Mouse (Mus musculus) heart, postnatal 10 days (tissue): Measurements from ENCODE around the gene Hoxa6. TPM values are rescaled to one million over a fixed set of nuclear protein-coding genes. Genes with fewer than 3 reads are reported as not detected.

ENCODE experiments used
- DNase-seq, 2 experiments: peaks; one replicate each; pipeline ENCODE4 v3.0.0; 2021
- intact Hi-C: fragments of 180-260 bp; cut with DNase I; formaldehyde crosslinking; loops from one replicate; pipeline ENCODE4 v1.15.1; 2025
- total RNA-seq, 2 experiments: library from RNA; stranded (reverse); gene quantifications; 2 replicates each; pipeline ENCODE4 v1.2.3; 2021

Gene Hoxa6
- total RNA-seq, 2 experiments from 2014 or later, result not detected

DNA sequence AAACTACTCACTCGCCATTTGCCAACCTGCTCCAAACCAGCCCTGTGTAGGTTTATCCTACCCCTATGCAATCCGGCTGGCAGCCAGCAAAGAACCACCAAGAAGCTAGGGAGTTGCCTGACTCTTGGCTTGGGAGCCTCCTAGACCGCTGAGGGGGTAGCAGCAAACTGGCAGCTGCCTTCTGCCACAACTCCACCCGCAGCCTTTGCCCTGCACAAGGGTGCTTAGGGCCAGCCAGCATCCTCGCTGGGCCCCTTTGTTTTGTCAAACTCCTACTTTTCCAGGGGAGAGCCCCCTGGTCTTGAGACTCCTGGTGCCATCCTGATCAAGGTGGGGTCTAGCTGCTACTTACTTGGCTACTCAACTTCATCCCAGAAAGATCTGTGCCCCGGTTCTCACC lies 23.9 kb downstream of the Hoxa6 start:
- intact Hi-C loops, result no loop called here
- no peak for DNase-seq

DNA sequence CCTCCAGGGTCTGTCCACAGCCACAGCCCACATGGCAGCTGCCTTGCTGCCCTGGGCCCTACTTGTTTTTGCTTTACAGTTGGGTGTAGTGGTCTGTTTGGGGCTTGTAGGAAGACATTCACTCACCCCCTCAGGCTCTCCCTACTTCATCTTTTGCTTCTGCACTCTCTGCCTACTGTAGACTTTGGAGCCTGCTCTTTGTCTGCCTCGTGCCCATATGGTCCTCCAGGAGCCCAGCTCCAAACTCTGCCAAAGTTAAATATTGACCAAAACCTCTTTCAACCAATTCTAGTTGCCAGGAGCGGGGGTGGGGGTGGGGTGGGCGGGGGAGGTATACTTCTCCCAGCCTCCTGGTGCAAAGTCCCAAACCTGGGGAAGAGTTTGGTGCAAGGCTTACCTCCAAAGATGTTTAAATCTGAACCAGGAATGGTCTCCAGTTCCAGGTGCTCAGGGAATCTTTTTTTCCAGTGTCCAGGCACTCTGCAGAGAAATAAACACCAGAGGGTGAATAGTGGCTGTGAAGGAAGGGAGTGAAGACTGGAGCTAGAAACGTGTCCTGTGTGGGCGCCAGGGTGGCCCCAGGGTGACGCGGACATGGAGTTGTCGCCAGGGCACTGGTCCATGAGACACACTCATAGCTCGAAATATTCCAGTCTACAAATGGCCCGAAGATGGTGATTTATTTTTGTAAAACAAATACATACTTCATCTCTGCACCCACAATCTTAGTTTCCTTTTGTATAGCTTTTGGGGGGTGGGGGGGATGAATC lies 25.0 kb downstream of the Hoxa6 start:
- no peak for DNase-seq
- intact Hi-C loops, result no loop called here

DNA sequence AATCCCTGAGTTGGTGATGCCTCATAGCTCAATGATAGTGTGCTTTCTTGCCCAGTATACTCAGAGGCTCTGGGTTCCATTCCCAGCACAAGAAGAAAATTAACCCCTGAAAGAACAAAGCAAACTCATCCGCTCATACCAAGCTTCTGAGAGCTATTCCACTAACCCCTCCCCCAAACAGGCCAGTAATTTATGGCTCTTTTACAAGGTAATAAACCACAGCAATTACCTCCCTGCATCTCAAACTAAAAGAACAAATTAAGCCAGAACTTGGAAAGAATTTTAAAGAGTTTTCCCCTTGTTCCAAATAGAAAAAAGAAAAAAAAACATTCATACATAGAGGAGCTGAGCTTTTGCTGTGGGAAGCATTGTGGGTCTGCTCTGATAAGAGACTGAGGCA lies 25.7 kb downstream of the Hoxa6 start:
- intact Hi-C loops, result no loop called here
- no peak for DNase-seq

DNA sequence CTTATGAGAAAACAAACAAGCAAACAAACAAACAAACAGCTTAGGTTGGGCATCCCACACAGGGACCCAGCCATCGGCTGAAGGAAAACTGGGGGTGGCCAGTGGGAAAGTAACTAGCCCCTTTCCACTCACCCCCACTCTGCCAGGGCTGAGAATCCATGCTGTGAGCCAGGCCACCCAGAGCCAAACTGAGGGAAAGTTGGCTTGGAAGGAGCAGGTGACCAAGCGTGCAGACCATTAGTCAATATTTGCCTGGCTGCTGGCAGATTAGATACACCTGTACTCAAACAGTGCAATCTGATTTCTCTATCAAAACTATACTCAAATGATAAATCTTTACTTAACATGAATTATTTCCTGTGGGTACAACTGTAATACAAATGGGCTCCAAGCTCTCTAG lies 26.5 kb downstream of the Hoxa6 start:
- DNase-seq, result no peak
- intact Hi-C loops, result no loop called here

DNA sequence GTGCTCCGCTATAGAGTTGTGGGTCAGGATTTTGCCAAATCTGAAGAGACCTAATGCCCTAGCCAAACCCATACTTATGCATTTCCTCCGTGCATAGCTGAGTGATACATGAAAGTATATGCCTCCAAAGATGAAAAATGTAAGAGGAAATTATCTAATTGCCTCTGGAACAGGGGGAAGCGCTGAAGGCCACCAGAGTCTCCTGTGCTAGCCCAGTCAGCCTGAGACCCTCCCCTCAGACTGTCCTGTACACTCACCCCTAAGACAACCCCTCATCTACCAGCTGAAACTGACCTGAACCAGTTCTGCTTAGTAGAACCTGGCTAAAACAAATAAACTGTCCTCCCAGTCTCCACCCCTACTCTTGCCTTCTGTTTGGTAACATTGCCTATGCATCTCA lies 27.8 kb downstream of the Hoxa6 start:
- intact Hi-C loops, result no loop called here
- DNase-seq, result no peak

DNA sequence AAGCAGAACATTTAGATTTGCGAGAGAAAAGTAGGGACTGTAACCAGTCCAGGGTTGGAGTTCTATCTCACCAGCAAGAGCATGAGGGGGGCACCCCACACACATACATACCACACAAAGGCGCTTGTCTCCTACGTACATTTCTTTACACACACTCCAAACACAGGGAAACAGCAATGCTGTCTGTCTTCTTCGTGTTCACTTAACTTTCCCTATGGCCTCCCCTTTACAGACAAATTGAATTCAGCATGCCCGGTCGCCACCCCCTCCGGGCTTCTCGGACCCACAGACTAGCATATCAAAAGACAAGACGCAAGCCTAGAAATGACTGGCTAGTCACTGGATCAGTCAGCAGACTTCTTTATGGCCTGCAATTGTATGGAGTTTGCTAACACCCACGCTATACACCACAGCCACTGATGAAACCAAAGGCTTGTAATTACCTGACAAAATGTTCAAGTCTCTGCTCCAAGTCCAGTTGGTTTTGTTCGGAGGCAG lies 28.3 kb downstream of the Hoxa6 start:
- intact Hi-C loops, result no loop called here

DNA sequence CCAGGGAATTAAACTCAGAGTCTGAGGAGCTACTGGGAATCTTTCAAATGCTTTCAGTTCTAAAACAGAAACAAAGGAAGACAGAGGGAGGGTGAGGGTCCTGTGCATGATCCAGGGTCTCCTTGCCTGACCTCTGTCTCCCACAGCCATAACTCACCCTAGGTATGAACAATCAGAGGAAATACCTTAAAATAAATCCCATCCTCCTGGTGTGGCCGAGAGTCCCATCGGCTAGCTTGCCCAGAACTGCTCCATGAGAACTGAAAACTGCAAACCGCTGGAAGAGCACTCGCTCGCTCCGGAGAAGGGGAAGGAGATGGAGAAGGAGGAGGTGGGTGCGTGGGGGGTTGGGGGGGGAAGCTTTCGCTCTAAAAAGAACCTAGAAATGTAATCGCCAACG lies 28.8 kb downstream of the Hoxa6 start:
- intact Hi-C loops, result no loop called here
- DNase-seq, result no peak

More for the DNA sequence above, 28.3 kb downstream of the Hoxa6 start:
- no peak for DNase-seq

DNA sequence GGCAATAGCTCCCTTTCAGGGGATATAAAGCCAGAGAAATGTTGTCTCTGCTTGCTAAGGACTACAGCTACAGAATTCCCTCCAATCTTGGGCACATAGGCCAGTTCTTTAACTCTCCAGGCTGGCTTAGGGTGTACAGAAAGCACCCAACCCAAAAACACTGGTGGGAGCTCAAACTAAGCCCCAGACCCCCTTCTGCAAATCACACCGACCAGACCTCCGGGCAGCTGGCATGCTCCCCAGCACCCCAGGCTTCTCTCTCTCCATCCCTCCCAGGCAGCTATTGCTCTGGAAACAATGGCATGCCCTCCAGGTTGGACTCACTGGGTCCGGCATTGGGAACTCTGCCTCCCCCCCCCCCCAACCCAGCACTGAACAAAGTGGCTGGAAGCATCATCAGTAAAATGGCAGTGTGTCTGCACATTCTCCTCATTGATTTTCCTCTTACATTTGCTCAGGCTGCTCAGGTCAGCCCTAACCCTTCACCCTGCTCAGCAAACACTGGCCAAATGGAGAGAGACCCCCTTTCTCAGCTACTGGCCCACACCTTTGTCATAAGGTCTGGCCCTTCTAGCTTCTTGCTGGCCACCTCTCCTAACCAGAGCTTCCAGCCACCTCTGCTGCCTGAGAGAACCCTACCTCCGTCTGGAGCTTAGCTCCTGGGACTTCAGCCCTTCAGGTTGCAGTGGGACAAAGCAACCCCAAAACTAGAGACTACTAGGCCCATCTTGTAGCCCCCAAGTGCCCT lies 29.4 kb downstream of the Hoxa6 start:
- intact Hi-C loops, result no loop called here
- DNase-seq, result no peak

DNA sequence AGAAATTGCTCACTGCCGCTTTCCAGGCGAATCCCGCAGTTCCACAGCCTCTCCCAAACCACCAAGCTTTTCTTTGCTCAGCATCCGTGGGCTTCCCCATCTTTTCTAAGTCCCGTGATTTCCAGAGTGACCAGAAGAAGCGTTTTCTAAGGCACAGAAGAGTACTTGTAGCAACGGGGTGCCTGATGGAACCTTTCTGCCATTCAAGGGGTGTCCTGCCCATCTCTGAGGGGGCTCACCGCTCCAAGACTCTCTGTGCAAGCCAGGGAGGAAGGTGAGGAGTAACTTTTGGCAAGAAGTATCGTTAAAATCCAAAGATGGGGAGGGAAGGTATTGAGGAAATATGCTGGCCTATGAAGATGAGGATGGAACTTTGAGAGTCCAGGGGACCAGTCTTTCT lies 30.7 kb downstream of the Hoxa6 start:
- intact Hi-C loops, result no loop called here
- DNase-seq, result no peak

DNA sequence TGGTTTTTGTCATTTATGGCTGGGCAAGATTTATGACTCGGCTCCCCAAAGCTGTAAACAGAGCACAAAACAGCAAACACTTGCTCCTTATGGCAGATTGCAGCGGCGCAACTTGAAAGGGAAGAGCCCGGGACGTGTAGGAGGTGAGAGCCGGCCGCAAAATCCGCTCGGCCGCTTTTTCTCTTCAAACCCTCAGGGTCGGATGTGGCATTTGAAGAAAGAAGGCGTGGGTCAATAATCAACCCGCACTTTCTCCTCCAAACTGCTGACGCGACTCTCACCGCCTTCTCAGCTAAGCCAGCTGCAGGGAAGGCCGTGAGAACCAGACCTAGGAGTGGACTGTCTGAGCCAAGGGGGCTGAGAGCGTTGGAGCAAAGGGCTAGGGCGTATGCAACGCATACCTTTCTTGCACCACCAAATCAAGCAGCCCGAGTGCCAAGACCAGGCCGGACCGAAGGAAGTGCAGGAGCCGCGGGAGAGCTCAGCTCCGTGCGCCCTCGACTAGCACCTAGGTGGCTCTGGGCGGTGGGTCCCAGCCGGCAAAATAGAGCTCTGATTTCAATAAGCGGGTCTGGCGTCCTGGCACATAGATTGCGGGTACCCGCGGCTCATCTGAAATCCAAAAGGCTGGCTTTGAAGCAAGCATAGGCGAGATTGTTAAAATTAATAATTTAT lies 31.3 kb downstream of the Hoxa6 start, which contains the start of gene 5730596B20Rik:
Gene 5730596B20Rik (plus strand): TSS at position 438 of the 675 bp plus-strand sequence.
- intact Hi-C loops, result no loop called here
- no peak for DNase-seq

DNA sequence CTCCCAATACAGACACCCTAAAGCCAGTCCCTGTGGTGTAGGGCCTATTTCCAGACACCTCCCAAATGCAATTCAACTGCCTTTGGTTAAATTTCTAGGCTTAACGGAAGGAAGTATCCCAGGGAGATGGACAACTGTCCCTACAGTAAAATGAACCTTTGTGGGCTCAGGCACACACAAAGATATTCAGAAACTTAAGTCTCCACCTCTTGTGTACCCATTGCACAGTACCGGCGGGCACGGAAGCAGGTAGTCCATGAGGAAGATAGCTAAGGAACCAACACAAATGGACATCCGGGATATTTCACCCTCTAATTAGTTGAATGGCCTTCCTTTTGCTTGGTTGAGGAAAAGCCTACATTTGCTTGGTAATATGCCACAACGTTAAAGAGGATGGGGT lies 32.1 kb downstream of the Hoxa6 start:
- DNase-seq, result no peak
- intact Hi-C loops, result no loop called here

DNA sequence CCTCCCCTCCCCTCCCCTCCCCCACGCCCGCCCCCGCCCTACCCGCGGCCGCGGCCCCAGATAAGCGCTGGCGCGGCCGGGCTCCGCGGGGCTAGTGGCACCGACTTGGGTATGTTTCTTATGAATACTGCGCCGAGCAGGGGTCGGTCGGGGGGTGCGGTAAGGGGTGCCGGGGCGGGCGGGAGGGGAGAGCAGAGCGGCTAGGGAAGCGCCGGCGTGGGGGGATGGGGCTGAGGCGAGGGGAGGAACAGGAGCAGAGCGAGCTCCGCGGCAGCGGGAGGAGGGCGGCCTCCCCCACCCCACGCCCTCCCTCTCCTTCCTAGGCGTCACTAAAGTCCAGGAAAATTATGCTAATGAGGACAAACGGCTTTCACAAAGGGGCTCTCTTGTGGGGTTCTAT lies 32.7 kb downstream of the Hoxa6 start:
- no peak for DNase-seq
- intact Hi-C loops, result no loop called here

DNA sequence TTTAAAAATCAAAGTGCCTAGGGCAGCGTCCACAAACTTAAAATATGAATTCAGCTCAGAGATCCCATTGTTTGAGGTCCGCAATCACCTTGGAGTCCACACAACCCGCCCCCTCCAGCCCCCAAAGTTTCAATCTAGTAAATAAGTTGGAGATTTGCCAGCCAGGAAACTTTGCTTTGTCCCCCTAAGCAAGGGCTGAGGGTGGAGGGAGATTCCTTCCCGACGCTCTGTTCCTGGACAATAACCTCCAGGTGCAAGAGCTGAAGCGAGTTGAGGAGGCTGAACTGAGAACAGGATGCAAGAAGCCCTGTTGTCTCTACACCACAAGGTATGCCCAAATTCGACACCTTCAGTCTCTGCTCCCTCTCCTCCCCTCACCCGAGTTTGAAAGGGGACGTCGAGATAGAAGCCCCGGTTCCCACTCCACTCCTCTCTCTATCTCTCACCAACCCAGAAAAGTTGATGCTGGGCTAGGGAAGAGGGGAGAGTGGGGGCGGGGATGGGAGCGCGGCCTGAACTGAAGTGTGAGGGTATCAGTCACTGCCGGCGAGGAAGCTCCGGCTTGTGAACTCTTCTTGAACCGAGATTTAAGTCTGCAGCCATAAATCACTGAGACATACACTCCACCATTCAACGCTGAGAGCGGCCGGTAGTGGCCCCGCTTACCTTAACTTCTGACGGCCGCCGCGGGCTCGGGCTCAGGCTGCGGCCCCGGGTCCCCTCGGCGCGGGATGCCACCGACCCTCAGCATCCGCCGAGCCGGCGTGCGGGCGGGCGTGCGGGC lies 33.4 kb downstream of the Hoxa6 start:
- DNase-seq, result no peak
- intact Hi-C loops, result no loop called here

DNA sequence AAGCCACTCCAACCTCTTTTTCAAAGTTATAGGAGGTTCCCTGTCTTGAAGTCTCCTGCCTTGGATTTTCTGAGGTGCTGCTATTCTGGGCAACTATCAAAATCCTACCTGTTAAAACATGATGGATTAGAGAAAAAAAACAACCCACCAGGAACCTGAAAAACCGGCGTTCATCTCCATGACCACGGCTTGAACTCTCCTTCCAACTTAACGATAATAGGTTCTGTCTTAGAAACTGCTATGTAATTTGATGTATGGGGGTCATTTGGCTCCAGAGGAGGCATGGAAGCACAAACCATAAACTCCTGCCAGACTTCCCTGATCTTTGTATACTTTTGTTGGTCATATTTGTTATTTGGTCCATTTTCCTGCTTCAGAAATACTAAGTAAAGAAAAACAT lies 34.9 kb downstream of the Hoxa6 start:
- intact Hi-C loops, result no loop called here
- DNase-seq, result no peak

DNA sequence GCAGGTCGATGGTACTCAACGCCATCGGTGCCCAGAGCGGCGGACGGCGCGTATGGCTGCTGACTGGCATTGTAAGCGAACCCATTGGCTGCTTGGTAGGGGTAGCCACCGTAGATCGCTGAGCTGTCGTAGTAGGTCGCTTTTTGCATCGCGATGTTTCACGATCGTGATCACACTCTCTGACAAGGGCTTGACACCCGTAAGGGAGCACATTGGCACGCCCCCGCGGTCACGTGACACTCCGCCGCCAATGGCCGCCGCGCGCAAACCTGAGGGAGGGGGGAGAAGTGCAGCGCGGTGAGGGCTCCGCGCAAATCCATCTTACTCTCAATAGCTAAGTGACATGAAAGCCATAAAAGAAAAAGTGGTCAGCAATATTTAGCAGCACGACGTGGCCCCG lies 36.0 kb downstream of the Hoxa6 start:
- DNase-seq, result peak; percentile 64 to 69
- intact Hi-C loops, result no loop called here

DNA sequence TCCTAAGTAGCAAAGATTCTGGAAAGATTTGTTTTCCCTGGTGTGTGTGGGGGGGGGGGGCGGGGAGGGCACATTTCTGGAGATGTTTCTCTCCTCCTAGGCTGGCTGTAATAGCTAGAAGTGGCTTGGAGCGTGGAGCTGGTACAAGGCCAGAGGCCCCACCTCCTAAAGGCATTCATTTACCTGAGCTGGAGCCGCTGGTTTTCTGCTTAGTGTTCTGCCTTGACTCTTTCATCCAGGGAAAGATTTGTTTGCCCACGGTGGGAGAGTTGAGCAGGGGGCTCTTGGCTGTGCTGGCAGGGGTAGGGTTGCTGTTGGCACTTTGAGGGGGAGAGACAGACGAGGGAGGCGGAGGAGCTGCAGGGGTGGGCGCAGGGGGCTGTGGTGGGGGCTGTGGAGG lies 36.6 kb downstream of the Hoxa6 start:
- DNase-seq, result no peak
- intact Hi-C loops, result no loop called here

DNA sequence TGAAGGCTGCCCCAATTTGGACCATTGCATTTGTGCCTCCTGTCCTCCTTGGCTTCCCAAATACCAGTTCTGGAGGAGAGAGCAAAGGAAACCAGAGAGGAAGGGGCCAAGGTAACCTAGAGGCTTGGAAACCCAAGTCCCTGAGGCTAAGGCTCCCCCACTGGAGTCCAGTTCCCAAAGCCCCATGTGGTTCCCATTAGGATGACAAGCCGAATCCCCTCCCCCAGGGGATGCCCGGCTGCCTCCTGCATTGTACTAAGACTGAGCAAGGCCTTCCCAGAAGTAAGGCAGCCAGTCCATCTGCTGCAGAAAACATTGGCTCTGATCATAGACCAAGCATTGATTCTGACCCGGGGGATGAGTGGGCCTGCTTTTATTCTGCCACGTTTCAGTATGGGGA lies 37.2 kb downstream of the Hoxa6 start:
- intact Hi-C loops, result no loop called here
- DNase-seq, result no peak

DNA sequence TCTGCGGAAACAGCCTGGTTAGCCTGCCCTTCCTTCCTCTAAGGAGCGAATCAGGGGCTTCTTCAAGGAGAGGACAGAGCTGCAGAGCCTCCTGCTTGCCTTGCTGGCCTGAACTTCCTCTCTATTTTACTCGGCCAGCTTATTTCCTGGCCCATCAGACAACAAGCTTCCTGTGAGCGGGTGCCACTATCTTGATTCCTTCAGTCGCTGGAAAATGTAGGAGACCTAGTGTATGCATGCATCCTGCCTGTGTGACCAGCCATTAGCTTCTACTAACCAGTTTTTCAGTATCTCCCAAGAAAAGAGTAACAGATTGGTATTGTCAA lies 37.7 kb downstream of the Hoxa6 start:
- intact Hi-C loops, result no loop called here
- DNase-seq, result no peak

DNA sequence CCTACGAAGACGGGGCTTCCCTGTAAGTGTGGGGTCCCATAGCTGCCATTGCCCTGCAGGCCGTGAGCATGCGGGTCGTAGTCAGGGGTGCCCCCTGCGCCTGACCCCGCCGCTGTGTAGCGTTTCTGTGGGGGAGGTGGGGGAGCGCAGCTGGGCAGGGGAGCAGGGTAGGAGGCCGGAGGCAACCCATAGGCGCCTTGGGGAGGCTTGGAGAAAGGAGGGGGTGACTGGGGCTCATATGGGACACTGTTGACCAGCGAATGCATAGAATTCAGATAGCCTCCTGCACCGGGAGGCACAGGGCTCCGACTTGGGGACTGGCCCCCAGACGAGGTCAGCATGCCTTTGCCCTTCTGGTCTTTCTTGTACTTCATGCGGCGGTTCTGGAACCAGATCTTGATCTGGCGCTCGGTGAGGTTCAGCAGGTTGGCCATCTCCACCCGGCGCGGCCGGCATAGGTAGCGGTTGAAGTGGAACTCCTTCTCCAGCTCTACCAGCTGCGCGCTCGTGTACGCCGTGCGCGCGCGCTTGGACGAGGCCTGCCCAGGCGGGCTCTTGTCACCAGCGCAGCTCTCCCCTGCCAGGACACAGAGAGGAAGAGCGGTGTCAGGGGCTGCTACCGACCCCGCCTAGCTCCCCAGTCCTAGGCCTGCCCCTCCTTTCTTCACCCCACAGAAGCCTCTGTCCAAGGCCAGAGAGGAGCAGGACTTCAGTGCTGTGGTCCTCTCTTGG lies 38.2 kb downstream of the Hoxa6 start:
- DNase-seq, result no peak
- intact Hi-C loops, result no loop called here

DNA sequence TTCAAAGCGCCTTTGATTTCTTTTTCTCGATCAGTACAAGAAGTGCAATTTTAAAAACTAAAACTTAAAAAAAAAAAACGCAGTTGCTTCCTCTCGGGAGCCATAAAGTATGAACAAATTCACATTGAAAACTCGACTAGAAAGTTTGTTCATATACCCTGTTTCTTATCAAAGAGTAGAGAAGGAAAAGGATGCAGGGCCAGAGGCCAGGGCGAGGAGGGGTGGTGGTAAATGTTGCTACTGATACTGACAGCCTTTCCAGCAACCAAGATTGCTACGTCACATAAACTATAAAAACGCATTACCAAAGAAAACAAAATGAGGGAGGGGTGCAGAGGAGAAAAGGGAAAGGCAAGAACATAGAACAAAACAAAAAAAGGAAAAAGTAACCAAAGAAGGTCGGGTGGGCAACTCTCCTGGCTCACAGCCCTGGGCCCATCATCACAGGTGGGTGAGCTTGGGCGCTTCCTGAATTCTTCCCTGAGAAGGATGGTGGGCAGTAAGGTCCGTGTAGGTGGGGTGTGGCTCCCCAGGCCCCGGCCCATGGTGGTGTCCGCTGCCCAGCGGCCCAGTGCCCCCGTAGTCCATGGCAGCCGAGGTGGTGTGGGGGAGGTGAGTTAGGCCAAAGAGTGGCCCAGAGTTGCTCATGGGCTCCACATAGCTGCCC lies 38.9 kb downstream of the Hoxa6 start:
- no peak for DNase-seq
- intact Hi-C loops, result no loop called here
